Mouse (Mus musculus) forebrain, postnatal 0 days (tissue): ENCODE results near the gene Rtl4. TPM values are rescaled to one million over a fixed set of nuclear protein-coding genes. Genes with fewer than 3 reads are reported as not detected.

Experiments used
- ATAC-seq: fragments of 200-750 bp; cut with Nextera tagmentation; 2 replicates; pipeline ENCODE4 v1.8.0; 2017; ENCODE audit warnings: mild to moderate bottlenecking, moderate library complexity
- DNase-seq: peaks from one replicate; pipeline ENCODE4 v3.0.0-alpha.2; 2015
- H3K27ac ChIP-seq: fragments of 300-500 bp; sonication (generic); 2 replicates; pipeline ENCODE4 v1.5.1; 2014; ENCODE audit warnings: low read depth, mild to moderate bottlenecking, antibody characterized with exemption, low read length, moderate library complexity, mixed read lengths
- H3K27me3 ChIP-seq: fragments of 300-500 bp; sonication (generic); 2 replicates; pipeline ENCODE4 v1.6.1; 2014; ENCODE audit warnings: mild to moderate bottlenecking, low read length, mixed read lengths; ENCODE audit not compliant: insufficient read depth
- H3K36me3 ChIP-seq: fragments of 300-500 bp; sonication (generic); 2 replicates; pipeline ENCODE4 v1.6.1; 2014; ENCODE audit warnings: mild to moderate bottlenecking, moderate library complexity; ENCODE audit not compliant: insufficient read depth
- H3K4me1 ChIP-seq: fragments of 300-500 bp; sonication (generic); 2 replicates; pipeline ENCODE4 v1.6.1; 2014; ENCODE audit warnings: antibody characterized with exemption; ENCODE audit not compliant: insufficient read depth
- H3K4me2 ChIP-seq: fragments of 300-500 bp; sonication (generic); 2 replicates; pipeline ENCODE4 v1.6.1; 2014; ENCODE audit warnings: low read depth, mild to moderate bottlenecking, moderate library complexity
- H3K4me3 ChIP-seq: fragments of 300-500 bp; sonication (generic); 2 replicates; pipeline ENCODE4 v1.5.1; 2014; ENCODE audit warnings: low read depth, low read length, mixed read lengths
- H3K9ac ChIP-seq: fragments of 300-500 bp; sonication (generic); 2 replicates; pipeline ENCODE4 v1.6.1; 2014; ENCODE audit warnings: mild to moderate bottlenecking
- H3K9me3 ChIP-seq: fragments of 300-500 bp; sonication (generic); 2 replicates; pipeline ENCODE4 v1.6.1; 2016; ENCODE audit warnings: low read length
- CTCF ChIP-seq: sonication (generic); IDR thresholded peaks from 2 replicates; pipeline ENCODE4 v1.5.1; 2016; ENCODE audit warnings: antibody characterized with exemption, control low read depth, low read depth
- WGBS: fragments of 180-500 bp; shearing (Covaris S2); extraction: QIAGEN DNeasy Blood & Tissue Kit; methylation state at CpG from one replicate; pipeline ENCODE4 v1.1.7; 2014; 5-methylcytosine and 5-hydroxymethylcytosine counted together
- polyA plus RNA-seq: library from polyadenylated mRNA; unstranded; fragments of >200 nt; fragmentation: Nextera tagmentation; extraction: Ambion mirVana; gene quantifications from 2 replicates; pipeline ENCODE4 v1.2.1, GENCODE M21; 2015
- total RNA-seq: library from RNA; depleted of rRNA; stranded (reverse); fragments of >200 nt; gene quantifications from 2 replicates; pipeline ENCODE4 v1.2.3, GENCODE M21; 2014

Gene Rtl4
- total and polyA plus RNA-seq, 2 experiments from 2014 or later, result 1.4 to 2.2 TPM

- no peaks in the 10 kb centered on the region for H3K9me3 ChIP-seq
- no peak for TF ChIP-seq CTCF
- H3K27ac ChIP-seq, result no peak overlapping the region
- H3K27me3 ChIP-seq, result 0 out of 2 replicates have a peak, but pooled peaks cover 2% of the 10 kb centered on the region
- WGBS, result 27% methylated on average over 7 of the region's 7 CpGs
- DNase-seq (peak; percentile 67), ATAC-seq (peak; percentile 66)
- peak overlapping the region; percentile 44 for H3K4me3 ChIP-seq
- peak overlapping the region; percentile 58 for H3K4me2 ChIP-seq
- no peaks in the 10 kb centered on the region for H3K36me3 ChIP-seq
- no peak overlapping the region for H3K9ac ChIP-seq
- no peaks in the 10 kb centered on the region for H3K4me1 ChIP-seq
These were observed 1.1 kb downstream of the Rtl4 start for GRCm38 (mm10) chrX:144689859-144690181.

DNA sequence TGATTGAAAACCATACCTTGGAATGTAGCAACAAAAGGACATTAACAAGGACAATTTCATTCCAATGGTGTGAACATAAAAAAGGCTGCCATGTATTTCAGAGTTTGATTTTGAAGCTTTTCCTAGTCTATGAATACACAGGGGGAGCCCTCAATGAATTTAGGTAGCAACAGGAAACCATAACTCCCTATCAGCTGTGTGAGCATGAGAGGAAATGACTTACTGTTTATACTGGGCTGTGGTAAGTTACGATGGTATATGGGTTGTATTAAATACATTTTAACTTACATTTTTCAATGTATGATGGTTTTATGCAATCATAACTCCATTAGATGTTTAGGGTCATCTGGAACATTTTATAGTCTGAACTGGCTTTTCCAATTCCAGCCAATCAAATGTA is 27.6 kb downstream of the Rtl4 start:
- Histone ChIP-seq H3K27ac (no peak overlapping the region), H3K4me3 (no peak overlapping the region), H3K4me2 (no peak overlapping the region), H3K9me3 (no peaks in the 10 kb centered on the region), H3K9ac (no peak overlapping the region), H3K36me3 (no peaks in the 10 kb centered on the region), H3K27me3 (no peaks in the 10 kb centered on the region), H3K4me1 (no peaks in the 10 kb centered on the region)
- ATAC-seq (no peak), DNase-seq (no peak)
- WGBS, result 85% methylated on average over 1 of the region's 1 CpGs
- no peak for TF ChIP-seq CTCF

DNA sequence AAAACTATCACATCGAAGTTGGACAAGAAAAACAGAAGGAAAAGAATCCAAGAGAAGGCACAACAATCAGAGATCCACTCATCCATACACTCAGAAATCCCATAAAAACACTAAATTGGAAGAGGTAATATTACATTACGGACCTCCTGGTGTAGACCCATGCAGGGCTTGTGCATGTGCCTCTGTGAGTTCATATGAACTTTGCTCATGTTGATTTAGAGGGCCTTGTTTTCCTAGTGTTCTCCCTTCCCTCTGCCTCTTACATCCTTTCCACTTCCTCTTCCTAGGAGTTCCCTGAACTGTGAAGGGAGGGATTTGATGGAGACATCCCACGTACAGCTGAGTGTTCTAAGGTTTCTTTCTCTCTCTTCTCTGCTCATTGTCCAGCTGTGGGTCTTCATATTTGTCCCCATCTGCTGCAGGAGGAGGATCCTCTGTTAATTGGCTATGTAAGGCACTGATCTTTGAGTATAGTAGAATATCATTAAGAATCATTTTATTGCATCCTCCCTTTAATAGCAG is 58.9 kb downstream of the Rtl4 start:
- H3K27ac ChIP-seq, result no peak overlapping the region
- no peak for ATAC-seq
- 73% methylated on average over 3 of the region's 3 CpGs for WGBS

GRCm38 (mm10) chrX:144986980-144987379 is 298.3 kb downstream of the Rtl4 start:
- 73% methylated on average over 2 of the region's 2 CpGs for WGBS
- DNase-seq (peak; percentile 4), ATAC-seq (no peak)
- H3K9ac ChIP-seq, result no peak overlapping the region
- H3K4me2 ChIP-seq, result no peak overlapping the region
- no peaks in the 10 kb centered on the region for H3K27me3 ChIP-seq
- H3K27ac ChIP-seq, result no peak overlapping the region
- no peak for TF ChIP-seq CTCF
- H3K4me1 ChIP-seq, result no peaks in the 10 kb centered on the region
- no peak overlapping the region for H3K4me3 ChIP-seq
- no peaks in the 10 kb centered on the region for H3K36me3 ChIP-seq
- no peaks in the 10 kb centered on the region for H3K9me3 ChIP-seq

More for the DNA sequence above, 58.9 kb downstream of the Rtl4 start:
- Histone ChIP-seq H3K27me3 (no peaks in the 10 kb centered on the region), H3K4me2 (no peak overlapping the region), H3K36me3 (no peaks in the 10 kb centered on the region), H3K4me3 (no peak overlapping the region), H3K9ac (no peak overlapping the region), H3K9me3 (no peaks in the 10 kb centered on the region), H3K4me1 (no peaks in the 10 kb centered on the region)
- no peak for TF ChIP-seq CTCF
- no peak for DNase-seq

- no peak for ATAC-seq
These were observed 376.8 kb downstream of the Rtl4 start for GRCm38 (mm10) chrX:145065484-145065913.

GRCm38 (mm10) chrX:145089802-145090201 is 401.1 kb downstream of the Rtl4 start:
- DNase-seq (no peak), ATAC-seq (no peak)
- no peaks in the 10 kb centered on the region for H3K9me3 ChIP-seq

More at GRCm38 (mm10) chrX:145065484-145065913, 376.8 kb downstream of the Rtl4 start:
- no peaks in the 10 kb centered on the region for H3K36me3 ChIP-seq
- no peak overlapping the region for H3K4me2 ChIP-seq
- H3K4me3 ChIP-seq, result no peak overlapping the region
- H3K9ac ChIP-seq, result no peak overlapping the region
- 37% methylated on average over 2 of the region's 2 CpGs for WGBS
- no peak overlapping the region for H3K27ac ChIP-seq
- no peaks in the 10 kb centered on the region for H3K4me1 ChIP-seq
- no peak for DNase-seq
- H3K27me3 ChIP-seq, result no peaks in the 10 kb centered on the region
- no peaks in the 10 kb centered on the region for H3K9me3 ChIP-seq
- TF ChIP-seq CTCF, result no peak

DNA sequence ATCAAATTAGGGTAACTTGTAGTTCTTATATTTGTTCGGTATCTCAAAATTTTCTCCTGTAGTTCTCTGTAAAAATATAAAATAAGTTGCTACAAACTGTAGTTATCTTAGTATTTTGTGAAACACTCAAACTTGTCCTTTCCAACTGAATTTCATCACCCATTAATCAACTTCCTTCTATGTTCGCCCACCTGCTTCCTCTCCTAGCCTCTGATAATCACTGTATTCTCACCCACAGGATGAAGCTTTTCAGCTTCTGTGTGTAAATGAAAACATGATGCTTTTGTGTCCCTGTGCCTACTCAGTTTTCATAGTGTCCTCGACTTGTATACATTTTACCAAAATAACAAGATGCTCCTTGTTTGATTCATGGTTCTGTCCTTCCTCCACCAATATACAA is 401.7 kb downstream of the Rtl4 start:
- H3K9me3 ChIP-seq, result no peaks in the 10 kb centered on the region
- H3K36me3 ChIP-seq, result no peaks in the 10 kb centered on the region
- no peaks in the 10 kb centered on the region for H3K4me1 ChIP-seq
- DNase-seq (no peak), ATAC-seq (no peak)
- H3K9ac ChIP-seq, result no peak overlapping the region
- H3K4me2 ChIP-seq, result no peak overlapping the region
- 84% methylated on average over 3 of the region's 3 CpGs for whole genome bisulfite sequencing
- no peak overlapping the region for H3K4me3 ChIP-seq
- no peaks in the 10 kb centered on the region for H3K27me3 ChIP-seq
- no peak overlapping the region for H3K27ac ChIP-seq
- no peak for TF ChIP-seq CTCF

More at GRCm38 (mm10) chrX:145089802-145090201, 401.1 kb downstream of the Rtl4 start:
- Histone ChIP-seq H3K9ac (no peak overlapping the region), H3K36me3 (no peaks in the 10 kb centered on the region), H3K4me3 (no peak overlapping the region), H3K27ac (no peak overlapping the region), H3K27me3 (no peaks in the 10 kb centered on the region), H3K4me2 (no peak overlapping the region), H3K4me1 (no peaks in the 10 kb centered on the region)
- no peak for TF ChIP-seq CTCF
